ENCODE assay signal across 21 mouse cellular contexts in the genomic region with DNA sequence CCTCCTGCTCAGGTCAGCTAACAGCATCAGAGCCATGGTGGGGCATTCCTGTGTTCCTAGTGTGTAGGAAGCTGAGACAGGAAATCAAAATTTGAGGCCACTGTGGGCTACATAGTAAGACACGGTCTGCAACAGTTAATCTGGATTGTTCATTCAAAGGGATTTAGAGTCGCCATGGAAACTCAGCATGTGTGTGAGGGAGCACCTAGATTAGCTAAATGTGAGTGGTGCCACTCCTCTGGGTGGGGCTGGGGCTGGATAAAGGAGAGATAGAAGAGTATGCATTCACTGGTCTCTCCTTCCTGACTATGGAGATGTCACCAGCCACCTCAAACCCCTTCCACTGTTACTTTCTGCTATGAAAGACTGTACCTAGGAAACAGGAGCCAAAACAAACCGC. TPM values are rescaled to one million over a fixed set of nuclear protein-coding genes. Genes with fewer than 3 reads are reported as not detected.
DNase-seq lines count a peak whose midpoint lies in the region; ATAC-seq and TF ChIP-seq lines count a peak whose summit lies in the region.
"Had no signal": no experiment of that assay in that cellular context is flagged by ENCODE, and none has a peak within 500 bp of the region (broad histone marks: within the 10 kb centered on the region; RNA-seq: fewer than 3 reads in every experiment).

No protein-coding gene starts in this region.

- H3K9me3 ChIP-seq in liver, embryonic 11.5 days (ENCODE audit: control insufficient read depth, low read length): no peaks in the 10 kb centered on the region
- no peaks in the 10 kb centered on the region for H3K9me3 ChIP-seq in liver, embryonic 14.5 days (ENCODE audit: control insufficient read depth, low read length)
- no peaks in the 10 kb centered on the region for H3K9me3 ChIP-seq in hindbrain, embryonic 12.5 days (replicated peaks)
- no peaks in the 10 kb centered on the region for H3K9me3 ChIP-seq in hindbrain, embryonic 14.5 days (ENCODE audit: control insufficient read depth, low read length)
- H3K9me3 ChIP-seq: forebrain, embryonic 15.5 days; hindbrain, embryonic 10.5 days; limb, embryonic 10.5 days; midbrain, embryonic 12.5 days had no signal

- no peak overlapping the region for H3K4me3 ChIP-seq in liver, embryonic 11.5 days (ENCODE audit: low read depth, low read length)
- no peak overlapping the region for H3K4me3 ChIP-seq in liver, embryonic 14.5 days (ENCODE audit: insufficient read depth in 1 of 2, low read depth in 2 of 2, low read length in 2 of 2)
- H3K4me3 ChIP-seq in hindbrain, embryonic 12.5 days: no peak overlapping the region
- H3K4me3 ChIP-seq in hindbrain, embryonic 14.5 days (replicated peaks; ENCODE audit: low read length): no peak overlapping the region
- H3K4me3 ChIP-seq: forebrain, embryonic 15.5 days; hindbrain, embryonic 10.5 days; limb, embryonic 10.5 days; midbrain, embryonic 12.5 days had no signal

- TF ChIP-seq EP300 in liver, embryonic 14.5 days (IDR thresholded peaks at IDR 0.05; ENCODE audit: low read depth): no peak

- no peaks in the 10 kb centered on the region for H3K4me1 ChIP-seq in liver, embryonic 11.5 days (replicated peaks; ENCODE audit: control insufficient read depth, insufficient read depth, low read length)
- H3K4me1 ChIP-seq in liver, embryonic 14.5 days (replicated peaks; ENCODE audit: control insufficient read depth in 2 of 2, insufficient read depth in 2 of 2, low read length in 1 of 2): peaks cover 2 to 9% of the 10 kb centered on the region in 2 experiments; a peak in 2 of 4 replicates
- no peaks in the 10 kb centered on the region for H3K4me1 ChIP-seq in hindbrain, embryonic 12.5 days
- no peaks in the 10 kb centered on the region for H3K4me1 ChIP-seq in hindbrain, embryonic 14.5 days (replicated peaks; ENCODE audit: control insufficient read depth, insufficient read depth, low read length)
- H3K4me1 ChIP-seq: forebrain, embryonic 15.5 days; limb, embryonic 10.5 days had no signal

- H3K36me3 ChIP-seq in liver, embryonic 11.5 days (ENCODE audit: control insufficient read depth, insufficient read depth, low read length): no peaks in the 10 kb centered on the region
- no peaks in the 10 kb centered on the region for H3K36me3 ChIP-seq in liver, embryonic 14.5 days (replicated peaks; ENCODE audit: control insufficient read depth, insufficient read depth, low read depth)
- no peaks in the 10 kb centered on the region for H3K36me3 ChIP-seq in hindbrain, embryonic 12.5 days
- no peaks in the 10 kb centered on the region for H3K36me3 ChIP-seq in hindbrain, embryonic 14.5 days (replicated peaks; ENCODE audit: control insufficient read depth, insufficient read depth)
- H3K36me3 ChIP-seq: forebrain, embryonic 15.5 days; hindbrain, embryonic 10.5 days; limb, embryonic 10.5 days; midbrain, embryonic 12.5 days had no signal

- peak; percentile 76 for ATAC-seq in liver, embryonic 11.5 days (replicated peaks; ENCODE audit: low FRiP score)
- peak; percentile 47; the same call in 1 of the 2 replicates for ATAC-seq in liver, embryonic 14.5 days (ENCODE audit: insufficient read depth)
- ATAC-seq in hindbrain, embryonic 12.5 days (ENCODE audit: low FRiP score): no peak
- no peak for ATAC-seq in hindbrain, embryonic 14.5 days (ENCODE audit: low FRiP score)
- ATAC-seq: forebrain, embryonic 15.5 days had no signal

- no peak for TF ChIP-seq POLR2A in brain, embryonic 14.5 days (IDR thresholded peaks at IDR 0.05; ENCODE audit: borderline replicate concordance, extremely low read depth, insufficient read depth, insufficient read length, poor library complexity, severe bottlenecking)

- no peak for TF ChIP-seq CTCF in brain, embryonic 14.5 days (IDR thresholded peaks at IDR 0.05; ENCODE audit: borderline replicate concordance, extremely low read depth, insufficient read depth, insufficient read length)
- TF ChIP-seq CTCF in liver, embryonic 14.5 days (IDR thresholded peaks at IDR 0.05; ENCODE audit: low read depth): no peak

- H3K4me2 ChIP-seq in liver, embryonic 11.5 days: no peak overlapping the region
- H3K4me2 ChIP-seq in liver, embryonic 14.5 days (ENCODE audit: low read depth): no peak overlapping the region
- no peak overlapping the region for H3K4me2 ChIP-seq in hindbrain, embryonic 12.5 days (replicated peaks)
- no peak overlapping the region for H3K4me2 ChIP-seq in hindbrain, embryonic 14.5 days (replicated peaks)
- H3K4me2 ChIP-seq: forebrain, embryonic 15.5 days; heart, embryonic 11.5 days; midbrain, embryonic 12.5 days had no signal

- no peak overlapping the region for H3K9ac ChIP-seq in liver, embryonic 11.5 days (ENCODE audit: low read depth, low read length)
- no peak overlapping the region for H3K9ac ChIP-seq in liver, embryonic 14.5 days (replicated peaks)
- no peak overlapping the region for H3K9ac ChIP-seq in hindbrain, embryonic 12.5 days
- H3K9ac ChIP-seq in hindbrain, embryonic 14.5 days: no peak overlapping the region
- H3K9ac ChIP-seq: forebrain, embryonic 15.5 days; midbrain, embryonic 12.5 days had no signal

- DNase-seq in liver, embryonic 11.5 days (ENCODE audit: low spot score): no peak
- no peak for DNase-seq in liver
- peak; percentile 13 for DNase-seq in brain, embryonic 14.5 days (ENCODE audit: low read depth)
- DNase-seq in liver, embryonic 14.5 days (ENCODE audit: low read depth in 3 of 3, low spot score in 3 of 3): peak in 1 of 3 experiments; percentile 26
- DNase-seq in hindbrain, embryonic 14.5 days (ENCODE audit: low spot score): no peak
- no peak for DNase-seq in lung, postnatal 10 days
- DNase-seq: adrenal gland, postnatal 14 days; B cell, adult 2 months; cerebellum, adult 11 months; cerebellum, adult 9-11 months; gastrocnemius, postnatal 10 days; heart, postnatal 10 days; kidney, adult 2 months; kidney, postnatal 14 days had no signal

- WGBS in liver, embryonic 11.5 days: 52% methylated on average over 3 of the region's 3 CpGs
- WGBS in liver, embryonic 14.5 days (ENCODE audit: insufficient replicate concordance): 41% methylated on average over 3 of the region's 3 CpGs
- 52% methylated on average over 3 of the region's 3 CpGs for WGBS in hindbrain, embryonic 12.5 days
- WGBS in hindbrain, embryonic 14.5 days: 56% methylated on average over 3 of the region's 3 CpGs

- H3K27me3 ChIP-seq in liver, embryonic 11.5 days (replicated peaks; ENCODE audit: control insufficient read depth, insufficient read depth, low read length): no peaks in the 10 kb centered on the region
- no peaks in the 10 kb centered on the region for H3K27me3 ChIP-seq in liver, embryonic 14.5 days (ENCODE audit: control insufficient read depth, insufficient read depth, low read length)
- no peaks in the 10 kb centered on the region for H3K27me3 ChIP-seq in hindbrain, embryonic 12.5 days
- H3K27me3 ChIP-seq in hindbrain, embryonic 14.5 days (ENCODE audit: control insufficient read depth, insufficient read depth, low read length): no peaks in the 10 kb centered on the region
- H3K27me3 ChIP-seq: CH12.LX; forebrain, embryonic 15.5 days; midbrain, embryonic 12.5 days had no signal

- no peak overlapping the region for H3K27ac ChIP-seq in liver, embryonic 11.5 days (ENCODE audit: low read depth, low read length)
- H3K27ac ChIP-seq in liver, embryonic 14.5 days: no peak overlapping the region
- no peak overlapping the region for H3K27ac ChIP-seq in hindbrain, embryonic 12.5 days
- no peak overlapping the region for H3K27ac ChIP-seq in hindbrain, embryonic 14.5 days
- H3K27ac ChIP-seq: forebrain, embryonic 15.5 days; hindbrain, embryonic 10.5 days; limb, embryonic 10.5 days; midbrain, embryonic 12.5 days had no signal

RNA-seq across cellular contexts. Expression of a gene that starts 10.8 kb away (rescaled TPM):
- polyA plus RNA-seq in liver, embryonic 11.5 days (2014; fragmentation: Nextera tagmentation; extraction: Ambion mirVana): 8.8 and 8.9 TPM in 2 replicates
- polyA plus RNA-seq in brain, embryonic 14.5 days (2012; rRNA removed): 3.8 and 6.0 TPM in 2 replicates
- 1.5 and 2.9 TPM in 2 replicates for polyA plus RNA-seq in liver, embryonic 14.5 days (2012; rRNA removed)
- 6.1 and 6.6 TPM in 2 replicates for polyA plus RNA-seq in liver, embryonic 14.5 days (2014; fragmentation: Nextera tagmentation; extraction: Ambion mirVana)
- 13.3 and 16.6 TPM in 2 replicates for polyA plus RNA-seq in hindbrain, embryonic 12.5 days (2016; fragmentation: Nextera tagmentation; extraction: Ambion mirVana)
- polyA plus RNA-seq in hindbrain, embryonic 14.5 days (2014; fragmentation: Nextera tagmentation; extraction: Ambion mirVana): 5.9 and 6.4 TPM in 2 replicates

RNA-seq across cellular contexts. Expression of a gene that starts 10.9 kb away (rescaled TPM):
- 64.8 and 72.6 TPM in 2 replicates for polyA plus RNA-seq in liver, embryonic 11.5 days (2014; fragmentation: Nextera tagmentation; extraction: Ambion mirVana)
- 47.3 and 57.5 TPM in 2 replicates for polyA plus RNA-seq in brain, embryonic 14.5 days (2012; rRNA removed)
- 15.4 and 16.8 TPM in 2 replicates for polyA plus RNA-seq in liver, embryonic 14.5 days (2012; rRNA removed)
- 23.3 and 29.8 TPM in 2 replicates for polyA plus RNA-seq in liver, embryonic 14.5 days (2014; fragmentation: Nextera tagmentation; extraction: Ambion mirVana)
- polyA plus RNA-seq in hindbrain, embryonic 12.5 days (2016; fragmentation: Nextera tagmentation; extraction: Ambion mirVana): 58.5 and 61.3 TPM in 2 replicates
- polyA plus RNA-seq in hindbrain, embryonic 14.5 days (2014; fragmentation: Nextera tagmentation; extraction: Ambion mirVana): 49.0 and 49.2 TPM in 2 replicates

Comparison
In these comparisons a context has a peak if more than half of its experiments do, and no peak if none do; other contexts are left out.
1. ATAC-seq: peak in liver, embryonic 11.5 days (single experiment) and liver, embryonic 14.5 days (single experiment); none in hindbrain, embryonic 12.5 days (single experiment) and hindbrain, embryonic 14.5 days (single experiment).